Mouse (Mus musculus) gastrocnemius, postnatal 4 days (tissue): ENCODE data around the gene Mapk3. TPM values are rescaled to one million over a fixed set of nuclear protein-coding genes. Genes with fewer than 3 reads are reported as not detected.
"Not testable (repeated sequence)": the region's sequence is repeated elsewhere in the genome, so short reads cannot be mapped to it uniquely, and the experiment has no call there.

Experiments used
- DNase-seq, 2 experiments: peaks; one replicate each; pipeline ENCODE4 v3.0.0; 2021 to 2022; ENCODE audit warnings: low spot score in 2 of 2, mixed read lengths in 2 of 2
- long read RNA-seq, 2 experiments: library from polyadenylated mRNA; stranded (forward); transcript quantifications; one replicate each; pipeline ENCODE4 v2.0.0; 2021
- total RNA-seq, 2 experiments: library from RNA; stranded (reverse); gene quantifications; 2 replicates each; pipeline ENCODE4 v1.2.3; 2021

Mapk3 gene
- total RNA-seq, result 10 to 100 TPM; 65.0 to 66.7 TPM
- long read RNA-seq, experiment 1, transcript Mapk3-202 (9 exons, 1,800 nt), result major isoform, 42 of 47 reads
- long read RNA-seq, experiment 1, partial matches to known transcripts, result 2 of 47 reads
- long read RNA-seq, experiment 1, other reads (novel, unspliced or antisense), result 1 of 47 reads
- long read RNA-seq, experiment 2, transcript Mapk3-202 (9 exons, 1,800 nt), result major isoform, 28 of 34 reads
- long read RNA-seq, experiment 2, partial matches to known transcripts, result 3 of 34 reads
- long read RNA-seq, experiment 2, other reads (novel, unspliced or antisense), result 2 of 34 reads

DNA sequence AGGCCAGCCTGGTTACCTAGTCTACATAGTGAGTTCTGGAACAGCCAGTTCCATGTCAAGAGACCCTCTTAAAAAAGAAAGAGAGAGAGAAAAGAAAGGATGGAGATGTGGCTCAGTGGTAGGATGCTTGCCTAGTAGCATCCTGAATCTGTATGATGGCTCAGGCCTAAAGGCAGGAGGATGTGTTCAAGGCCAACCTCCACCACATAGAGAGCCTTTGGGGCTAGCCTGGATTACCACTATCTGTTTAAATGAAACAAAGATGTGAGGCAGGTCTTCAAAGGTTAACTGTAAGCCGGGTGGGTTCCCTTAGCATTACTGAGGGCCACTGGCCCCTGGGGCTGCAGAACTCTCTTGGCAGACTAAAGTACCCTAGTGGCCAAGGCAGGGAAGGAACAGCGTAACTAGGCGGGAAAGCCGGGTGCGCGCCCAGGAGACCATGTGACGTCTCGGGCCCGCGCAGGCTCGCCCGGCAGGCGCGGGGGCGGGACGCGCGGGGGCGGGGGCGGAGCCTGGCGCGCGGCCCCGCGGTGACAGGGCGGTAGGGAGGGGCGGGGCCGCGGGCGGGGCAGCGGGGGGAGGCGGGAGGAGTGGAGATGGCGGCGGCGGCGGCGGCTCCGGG is at the start of gene Mapk3:
TSS of gene Mapk3 (plus strand) at position 552 of the 622 bp plus-strand sequence.
- DNase-seq, result peak; percentile 75 to 87

DNA sequence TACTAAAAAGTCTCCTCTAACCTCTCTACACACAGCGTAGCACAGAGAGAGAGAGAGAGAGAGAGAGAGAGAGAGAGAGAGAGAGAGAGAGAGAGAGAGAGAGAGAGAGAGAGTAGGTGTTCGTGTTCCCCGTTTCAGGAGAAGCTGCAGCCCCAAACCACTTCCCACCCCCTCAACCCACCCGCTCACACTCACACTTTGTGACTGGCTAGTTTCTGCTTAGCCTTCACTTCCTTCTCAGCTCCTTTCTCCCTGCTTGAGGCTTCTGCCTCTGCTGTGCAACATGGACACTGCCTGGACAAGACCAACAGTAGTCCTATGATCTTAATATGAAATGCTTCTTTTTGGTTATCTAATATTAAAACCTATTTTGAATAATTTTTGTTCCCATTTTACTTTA is 49.1 kb upstream of the Mapk3 start:
- no peak for DNase-seq

DNA sequence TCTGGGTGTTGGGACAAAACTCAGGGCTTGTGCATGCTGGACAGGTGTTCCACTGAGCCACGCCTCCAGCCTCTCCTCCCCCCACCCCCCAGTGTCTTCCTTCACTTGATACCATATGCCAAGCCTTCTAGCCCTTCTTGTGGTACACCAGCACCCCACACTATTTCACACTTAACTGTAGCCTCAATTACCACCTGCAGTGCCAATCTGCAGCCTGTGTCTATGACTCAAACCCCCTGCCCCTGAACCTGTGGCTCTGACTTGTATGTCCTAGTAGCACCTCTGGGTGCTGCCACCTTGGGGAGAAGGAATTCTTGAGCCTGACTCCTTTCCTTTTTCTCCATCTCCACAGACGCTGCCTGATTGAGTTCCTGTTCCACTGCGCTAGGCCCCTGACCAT is 47.5 kb upstream of the Mapk3 start:
- no peak for DNase-seq

DNA sequence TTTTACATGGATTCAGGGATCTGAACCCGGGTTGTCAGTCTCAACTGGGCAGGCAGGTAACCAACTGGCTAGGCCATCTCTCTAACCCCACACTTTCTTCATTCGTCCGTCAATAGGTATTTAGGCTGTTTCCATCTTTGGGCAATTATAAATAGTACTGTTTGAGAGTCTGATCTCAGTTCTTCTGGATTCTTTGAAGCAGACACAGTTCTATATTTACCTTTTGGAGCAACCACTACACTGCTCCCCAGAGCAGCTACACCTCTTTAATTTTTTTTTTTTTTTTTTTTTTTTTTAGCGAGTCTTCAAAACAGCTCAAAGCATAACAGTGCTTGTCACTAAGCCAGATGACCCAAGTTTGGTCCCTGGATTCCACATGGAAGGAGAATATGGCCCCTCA is 43.7 kb upstream of the Mapk3 start:
- no peak for DNase-seq

DNA sequence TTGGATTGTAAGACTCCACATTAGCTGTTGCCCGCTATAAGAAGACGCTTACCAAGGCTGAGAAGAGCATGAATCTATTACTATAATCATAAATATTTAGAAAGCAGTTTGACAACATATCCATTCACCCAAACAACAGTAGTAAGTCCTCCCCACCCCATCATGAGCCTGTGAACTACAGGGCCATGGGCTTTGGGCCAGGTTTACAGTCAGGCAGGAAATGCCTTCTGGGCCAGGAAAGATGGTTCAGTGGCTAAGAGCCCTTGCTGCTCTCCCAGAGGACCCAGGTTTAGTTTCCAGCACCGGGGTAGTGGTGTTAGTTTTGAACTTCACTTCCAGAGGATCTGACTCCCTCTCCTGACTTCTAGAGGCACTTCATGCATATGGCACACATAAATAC is 41.8 kb upstream of the Mapk3 start:
- DNase-seq, result no peak

DNA sequence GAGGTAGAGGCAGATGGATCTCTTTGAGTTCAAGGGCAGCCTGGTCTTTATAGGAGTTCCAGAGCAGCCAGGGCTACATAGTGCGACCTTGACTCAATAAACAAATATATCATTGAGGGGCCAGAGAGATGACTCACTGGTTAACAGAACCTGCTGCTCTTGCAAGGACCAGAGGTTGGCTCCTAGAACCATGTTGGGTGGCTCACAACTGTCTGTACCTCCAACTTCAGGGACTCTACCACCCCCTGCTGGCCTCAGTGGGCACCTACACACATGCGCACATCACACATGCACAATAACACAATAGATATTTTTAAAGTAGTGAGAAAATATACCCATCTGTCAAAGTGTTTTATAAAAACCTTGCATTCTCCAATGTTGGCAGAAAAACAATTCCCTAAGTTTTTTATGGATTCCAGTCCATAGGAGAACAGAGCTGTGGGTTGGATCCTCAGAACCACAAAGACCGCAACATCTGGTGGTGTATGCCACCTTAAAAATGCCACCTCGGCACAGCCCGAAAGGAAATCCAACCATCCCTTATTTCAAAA is 40.5 kb upstream of the Mapk3 start:
- no peak for DNase-seq

DNA sequence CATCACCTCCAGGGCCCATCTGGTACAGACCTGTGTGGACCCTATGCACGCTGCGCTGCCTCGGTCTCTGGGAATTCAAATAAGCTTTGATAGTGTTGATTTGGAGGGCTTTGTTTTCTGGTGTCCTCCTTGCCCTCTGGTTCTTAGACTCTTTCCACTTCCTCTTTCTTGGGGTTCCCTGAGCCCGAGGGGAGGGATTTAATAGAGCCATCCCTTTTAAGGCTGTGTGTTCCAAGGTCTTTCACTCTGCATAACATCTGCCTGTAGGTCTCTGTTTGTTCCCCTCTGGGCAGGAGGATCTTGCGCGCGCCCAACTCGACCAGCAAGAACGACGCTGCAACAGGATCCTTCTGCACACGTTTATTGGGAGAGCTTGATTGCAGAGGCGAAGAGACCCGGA is 37.8 kb upstream of the Mapk3 start:
- no peak for DNase-seq

DNA sequence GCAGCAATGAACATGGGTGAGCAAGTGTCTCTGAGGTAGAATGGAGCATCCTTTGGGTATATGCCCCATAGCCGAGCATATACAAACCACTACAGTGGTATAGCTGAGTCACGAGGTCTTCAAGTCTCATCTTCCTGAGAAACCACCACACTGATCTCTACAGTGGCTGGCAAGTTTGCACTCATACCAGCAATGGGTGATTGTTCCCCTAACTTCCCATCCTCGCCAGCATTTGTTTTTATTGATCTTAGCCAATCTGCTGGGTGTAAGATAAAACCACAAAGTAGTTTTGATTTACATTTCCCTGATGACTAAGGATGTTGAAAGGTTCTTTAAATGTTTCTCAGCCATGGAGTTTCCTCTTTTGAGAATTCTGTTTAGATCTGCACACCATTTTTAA is 34.3 kb upstream of the Mapk3 start:
- DNase-seq, result no peak

DNA sequence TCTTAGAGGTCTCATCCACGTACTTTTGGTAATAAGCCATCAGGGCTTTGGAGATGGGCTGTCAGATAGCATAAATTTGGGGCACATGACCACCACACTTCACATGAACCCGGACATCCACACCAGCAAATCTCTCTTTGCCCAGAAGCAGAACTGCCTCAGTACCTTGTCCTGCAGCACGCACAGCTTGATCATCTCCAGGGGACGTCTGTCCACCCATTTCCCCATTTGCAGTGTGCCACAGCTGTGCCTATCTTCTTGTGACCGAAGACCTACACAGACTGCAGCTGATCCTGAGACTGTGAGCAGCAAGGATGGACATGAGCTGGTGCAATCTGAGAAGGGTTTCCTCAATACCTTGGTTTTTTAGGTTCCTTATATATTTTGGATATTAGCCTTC is 33.7 kb upstream of the Mapk3 start:
- DNase-seq, result no peak

DNA sequence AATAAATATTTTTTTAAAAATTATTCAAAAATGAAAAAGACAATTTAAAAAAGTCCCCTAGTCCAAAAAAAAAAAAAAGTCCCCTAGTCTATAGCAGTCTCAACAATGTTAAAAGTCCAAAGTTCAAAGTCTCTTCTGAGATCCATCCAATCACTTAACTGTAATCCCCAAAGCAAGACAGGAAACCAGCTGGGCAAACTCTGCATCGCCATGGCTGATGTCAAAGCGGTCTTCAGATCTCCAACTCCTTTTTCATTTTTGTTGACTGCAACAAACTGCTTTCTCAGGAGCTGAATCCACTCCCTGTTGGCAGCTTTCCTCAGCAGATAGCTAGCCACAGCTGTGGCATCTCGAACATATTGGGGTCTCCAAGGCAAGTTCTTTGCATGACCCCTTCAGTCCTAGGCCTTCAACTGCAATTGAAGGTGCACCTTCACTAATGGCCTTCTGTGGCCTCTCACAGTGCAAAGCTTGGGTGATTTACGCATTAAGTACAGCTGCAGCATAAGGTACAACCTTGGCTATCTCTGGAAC is 29.1 kb upstream of the Mapk3 start:
- DNase-seq, result not testable (repeated sequence)

DNA sequence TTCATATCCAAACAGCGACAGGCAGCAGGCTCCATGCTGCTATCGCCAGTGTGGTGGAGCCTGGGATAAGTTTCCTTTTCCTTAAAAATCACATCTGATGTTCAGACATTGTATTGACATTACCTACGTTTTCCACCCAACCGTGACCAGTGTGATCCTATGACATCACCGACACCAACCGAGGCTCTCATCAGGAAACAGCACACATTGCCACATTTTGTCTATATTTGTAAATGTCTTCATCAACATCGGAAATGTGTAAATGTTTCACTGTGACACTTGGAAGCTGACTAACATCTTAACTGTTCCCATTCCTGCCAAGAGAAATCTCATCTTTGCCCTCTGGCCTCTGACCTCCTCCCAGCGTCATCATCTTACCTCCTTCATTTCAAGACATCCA is 23.3 kb upstream of the Mapk3 start:
- no peak for DNase-seq

DNA sequence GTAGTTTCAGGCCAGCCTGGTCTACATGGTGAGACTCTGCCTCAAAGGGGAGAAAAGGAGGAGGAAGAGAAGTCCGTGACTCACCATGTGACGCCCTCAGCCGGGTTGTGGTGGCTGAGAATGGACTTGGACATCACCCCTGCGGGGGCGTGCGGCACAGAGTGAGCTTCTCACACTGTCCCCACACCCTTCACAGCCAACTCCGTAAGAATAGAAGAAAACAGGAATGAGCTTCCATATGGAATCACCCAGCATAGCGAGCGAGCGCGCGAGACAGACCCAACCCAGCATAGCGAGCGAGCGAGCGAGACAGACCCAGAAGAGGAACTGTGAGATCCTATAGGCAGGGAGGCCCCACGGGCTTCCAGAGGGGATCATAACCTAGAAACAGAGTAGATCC is 19.9 kb upstream of the Mapk3 start:
- no peak for DNase-seq

DNA sequence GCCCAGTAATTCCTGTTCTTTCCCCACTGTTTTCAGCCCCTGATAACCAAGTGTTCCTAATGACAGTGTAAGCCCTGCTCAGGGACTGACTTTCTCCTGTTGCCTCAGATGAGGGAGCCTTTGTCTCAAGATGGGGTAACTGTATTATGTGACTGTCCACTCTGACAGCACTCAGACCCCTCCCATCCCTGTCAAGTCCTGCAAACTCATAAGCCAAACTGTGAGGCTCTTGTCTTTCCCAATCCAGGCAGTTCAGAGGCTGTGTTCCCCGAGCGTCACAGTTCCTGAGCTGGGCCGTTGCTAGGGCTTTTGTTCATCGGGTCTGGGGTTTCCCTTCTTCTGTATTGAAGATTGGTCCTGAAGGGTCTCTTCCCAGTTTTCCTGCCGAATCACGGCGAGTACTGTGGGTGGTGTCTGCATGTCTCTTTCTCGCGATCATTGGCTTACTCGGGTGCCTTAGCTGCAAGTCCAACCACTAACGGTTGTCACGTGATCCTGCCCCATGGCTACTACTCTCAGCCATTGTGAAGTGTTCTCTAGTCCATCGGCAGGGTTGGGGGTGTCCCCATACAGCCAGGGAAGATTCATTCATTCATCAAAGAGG is 19.2 kb upstream of the Mapk3 start:
- no peak for DNase-seq

DNA sequence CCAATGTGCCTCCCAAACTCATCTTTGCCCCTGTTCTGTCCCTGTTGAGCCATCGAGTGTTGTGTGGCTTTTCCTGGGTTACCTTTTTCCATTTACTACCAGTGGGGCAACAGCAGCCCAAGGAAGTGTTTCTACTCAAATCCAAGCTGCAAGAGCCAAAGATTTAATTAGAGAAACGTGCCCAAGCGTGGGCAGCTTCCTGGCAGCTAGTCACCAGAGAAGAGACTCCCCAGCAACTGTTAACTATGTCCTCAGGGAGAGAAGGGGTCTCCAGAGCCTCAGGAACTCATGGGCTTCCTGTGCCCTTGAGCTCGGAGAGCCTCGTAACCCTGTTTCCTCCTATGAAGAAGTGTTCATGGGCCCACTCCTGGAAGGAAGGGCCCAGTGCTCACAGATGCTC is 18.4 kb upstream of the Mapk3 start:
- no peak for DNase-seq

DNA sequence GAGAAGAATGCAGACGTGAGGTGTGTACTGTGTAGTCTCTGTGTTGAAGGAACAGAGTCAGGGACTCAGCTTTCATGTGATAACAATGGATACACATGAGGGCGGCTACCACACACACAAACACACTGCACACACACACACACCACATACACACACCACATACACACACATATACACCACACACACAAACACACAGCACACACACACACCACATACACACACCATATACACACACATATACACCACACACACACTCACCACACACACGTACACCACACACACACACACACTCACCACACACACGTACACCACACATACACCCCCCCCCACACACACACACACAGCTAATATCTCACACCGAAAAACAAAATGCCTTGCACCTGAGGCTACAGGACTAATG is 17.9 kb upstream of the Mapk3 start:
- no peak for DNase-seq

DNA sequence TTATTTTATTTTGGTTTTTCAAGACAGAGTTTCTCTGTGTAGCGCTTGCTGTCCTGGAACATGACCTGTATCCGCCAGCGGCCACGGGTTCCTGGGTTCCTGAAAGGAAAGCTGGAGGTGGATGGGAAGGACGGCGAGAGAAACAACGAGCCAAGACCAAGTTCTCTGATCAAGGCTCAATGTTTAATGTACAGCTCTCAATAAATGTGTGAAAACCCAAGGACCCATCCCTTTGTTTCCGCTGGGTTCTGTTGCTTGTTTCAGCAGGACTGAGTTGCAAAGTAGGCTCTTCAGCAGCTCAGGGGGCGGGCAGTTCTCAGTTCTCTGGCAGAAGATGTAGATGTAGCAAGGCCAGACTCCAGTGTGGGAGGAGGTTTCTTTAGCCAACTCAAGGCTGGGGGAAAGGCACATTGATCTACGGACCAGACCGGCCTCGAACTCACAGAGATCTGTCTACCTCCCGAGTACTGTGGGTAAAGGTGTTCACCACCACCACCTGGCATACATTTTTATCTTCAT is 17.4 kb upstream of the Mapk3 start:
- DNase-seq, result no peak

DNA sequence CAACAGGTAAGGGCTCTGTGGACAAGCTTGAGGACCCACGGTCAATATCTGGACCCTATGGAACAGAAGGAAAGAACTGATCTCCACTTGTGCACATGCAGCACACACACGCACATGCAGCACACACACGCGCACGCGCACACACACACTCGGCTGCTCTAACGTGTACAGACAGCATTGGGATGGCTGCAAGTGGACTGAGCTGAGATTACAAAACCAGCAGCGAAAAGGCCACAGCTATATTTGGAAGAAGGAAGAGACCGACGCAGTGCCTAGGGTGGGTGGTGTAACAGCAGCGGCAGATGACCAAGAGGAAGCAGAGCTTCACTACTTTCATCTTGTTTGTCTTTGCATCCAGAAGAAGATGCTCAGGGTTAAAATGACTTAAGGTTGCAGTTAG is 13.3 kb upstream of the Mapk3 start:
- DNase-seq, result no peak

DNA sequence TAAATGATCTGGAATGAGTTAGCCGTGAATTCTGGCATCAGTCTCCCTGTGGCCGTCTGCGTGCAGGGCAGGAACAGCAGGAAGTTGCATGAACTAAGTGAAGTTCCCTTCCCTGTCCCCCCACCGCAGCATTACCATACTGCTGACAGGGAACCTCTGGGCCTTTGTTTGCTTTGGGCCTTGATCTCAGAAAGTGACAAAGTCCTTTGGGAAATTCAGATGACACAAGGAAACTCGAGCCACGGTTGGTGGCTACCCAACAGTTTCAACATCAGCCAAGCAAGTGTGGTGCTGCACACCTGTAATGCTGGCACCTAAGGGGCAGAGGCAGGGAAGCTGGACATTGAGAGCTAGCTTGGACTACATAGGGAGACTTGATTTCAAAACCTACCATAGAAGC is 12.6 kb upstream of the Mapk3 start:
- no peak for DNase-seq

DNA sequence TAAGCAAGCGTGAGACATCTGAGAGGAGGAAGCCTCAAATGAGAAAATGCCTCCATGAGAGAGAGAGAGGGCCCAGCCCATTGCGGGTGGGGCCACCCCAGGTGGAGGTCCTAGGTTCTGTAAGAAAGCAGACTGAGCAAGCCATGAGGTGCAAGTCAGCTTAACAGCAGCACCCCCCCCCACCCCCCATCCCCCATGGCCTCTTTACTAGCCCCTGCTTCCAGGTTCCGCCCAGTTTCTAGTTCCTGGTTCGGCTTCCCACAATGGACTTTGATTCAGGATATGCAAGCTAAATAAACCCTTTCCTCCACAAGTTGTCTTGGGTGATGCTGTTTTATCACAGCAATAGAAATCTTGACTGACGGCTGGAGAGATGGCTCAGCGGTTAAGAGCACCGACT is 10.6 kb upstream of the Mapk3 start:
- no peak for DNase-seq

DNA sequence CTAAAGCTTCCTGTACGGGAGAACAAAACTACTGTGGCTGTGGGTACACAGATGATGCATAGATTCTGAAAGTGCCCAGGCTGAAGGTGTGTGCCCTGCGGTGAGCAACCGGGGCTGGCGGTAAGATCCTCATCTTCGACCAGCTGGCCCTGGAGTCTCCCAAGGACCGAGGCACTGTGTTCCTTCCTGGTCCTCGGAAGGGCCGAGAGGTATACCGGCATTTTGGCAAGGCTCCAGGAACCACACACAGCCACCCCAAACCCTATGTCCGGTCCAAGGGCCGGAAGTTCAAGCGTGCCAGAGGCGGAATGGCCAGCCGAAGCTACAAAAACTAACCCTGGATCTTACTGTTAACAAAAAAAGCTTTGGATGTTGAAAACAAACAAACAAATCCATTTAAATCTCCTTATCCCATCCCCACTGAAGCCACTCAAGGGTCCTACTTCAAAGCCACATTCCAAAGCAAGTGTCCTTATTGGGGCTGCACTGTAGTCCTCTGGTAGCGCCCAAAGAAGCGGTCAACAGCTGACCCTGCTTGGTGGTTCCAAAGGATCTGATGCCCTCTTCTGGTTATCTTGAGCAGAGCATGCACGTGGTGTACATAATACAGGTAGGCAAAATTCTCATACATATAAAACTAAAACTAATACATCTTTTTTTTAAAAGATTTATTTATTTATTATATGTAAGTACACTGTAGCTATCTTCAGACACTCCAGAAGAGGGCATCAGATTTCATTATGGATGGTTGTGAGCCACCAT is 9.6 kb upstream of the Mapk3 start:
- DNase-seq, result no peak

DNA sequence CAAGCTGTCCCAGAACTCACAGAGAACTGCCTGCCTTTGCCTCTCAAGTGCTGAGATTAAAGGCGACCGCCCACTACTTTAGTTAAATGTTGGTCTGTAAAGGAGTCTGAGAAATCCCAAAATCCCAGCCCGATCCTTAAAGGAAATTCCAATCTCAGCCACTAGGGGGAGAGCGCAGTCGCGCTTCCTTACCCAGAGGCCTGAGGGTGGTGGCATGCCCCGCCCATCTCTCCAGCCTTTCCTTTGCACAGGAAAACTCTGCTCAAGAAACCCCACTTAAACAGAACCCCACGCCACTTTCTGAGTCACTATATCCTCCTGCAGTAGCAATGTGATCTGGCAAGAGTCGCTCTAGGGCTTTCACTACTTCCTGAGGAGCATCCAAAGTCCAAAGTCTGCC is 4.5 kb upstream of the Mapk3 start:
- DNase-seq, result peak; percentile 56 to 79
